Mouse (Mus musculus) heart, postnatal 0 days (tissue): ENCODE measurements around the gene Lactbl1. TPM values are rescaled to one million over a fixed set of nuclear protein-coding genes. Genes with fewer than 3 reads are reported as not detected.

Experiments used
- ATAC-seq: fragments of 200-750 bp; cut with Nextera tagmentation; 2 replicates; pipeline ENCODE4 v1.8.0; 2017; ENCODE audit warnings: low read depth, moderate number of reproducible peaks, moderate library complexity; ENCODE audit not compliant: insufficient read depth
- DNase-seq: peaks from one replicate; pipeline ENCODE4 v3.0.0-alpha.2; 2016; ENCODE audit warnings: low spot score
- H3K27ac ChIP-seq: fragments of 300-500 bp; sonication (generic); 2 replicates; pipeline ENCODE4 v1.5.1; 2014; ENCODE audit warnings: low read depth, mild to moderate bottlenecking
- H3K27me3 ChIP-seq: fragments of 300-500 bp; sonication (generic); 2 replicates; pipeline ENCODE4 v1.6.1; 2014; ENCODE audit warnings: low read length, mixed read lengths; ENCODE audit not compliant: control insufficient read depth, insufficient read depth
- H3K36me3 ChIP-seq: fragments of 300-500 bp; sonication (generic); replicated peaks from 2 replicates; pipeline ENCODE4 v1.6.1; 2014; ENCODE audit warnings: low read length, mixed read lengths; ENCODE audit not compliant: control insufficient read depth, insufficient read depth
- H3K4me1 ChIP-seq: fragments of 300-500 bp; sonication (generic); 2 replicates; pipeline ENCODE4 v1.6.1; 2014; ENCODE audit warnings: antibody characterized with exemption; ENCODE audit not compliant: control insufficient read depth, insufficient read depth
- H3K4me2 ChIP-seq: fragments of 300-500 bp; sonication (generic); 2 replicates; pipeline ENCODE4 v1.6.1; 2014; ENCODE audit warnings: low read depth, mild to moderate bottlenecking, low read length, moderate library complexity
- H3K4me3 ChIP-seq: fragments of 300-500 bp; sonication (generic); 2 replicates; pipeline ENCODE4 v1.5.1; 2014; ENCODE audit warnings: low read depth, low read length
- H3K9ac ChIP-seq: fragments of 300-500 bp; sonication (generic); replicated peaks from 2 replicates; pipeline ENCODE4 v1.6.1; 2014; ENCODE audit warnings: low read depth, low read length, mixed read lengths
- H3K9me3 ChIP-seq: fragments of 300-500 bp; sonication (generic); replicated peaks from 2 replicates; pipeline ENCODE4 v1.6.1; 2016; ENCODE audit warnings: low read length; ENCODE audit not compliant: control insufficient read depth
- CTCF ChIP-seq: IDR thresholded peaks from 2 replicates; pipeline ENCODE4 v1.5.1; 2016; ENCODE audit warnings: antibody characterized with exemption, control low read depth, low read depth
- EP300 ChIP-seq: IDR thresholded peaks from 2 replicates; pipeline ENCODE4 v1.6.1; 2016; ENCODE audit warnings: antibody characterized with exemption, low read depth
- WGBS: fragments of 180-500 bp; shearing (Covaris S2); extraction: QIAGEN DNeasy Blood & Tissue Kit; methylation state at CpG from one replicate; pipeline ENCODE4 v1.1.7; 2014; 5-methylcytosine and 5-hydroxymethylcytosine counted together
- polyA plus RNA-seq: library from polyadenylated mRNA; unstranded; fragments of >200 nt; fragmentation: Nextera tagmentation; extraction: Ambion mirVana; gene quantifications from 2 replicates; pipeline ENCODE4 v1.2.1, GENCODE M21; 2015
- total RNA-seq: library from RNA; depleted of rRNA; stranded (reverse); fragments of >200 nt; gene quantifications from 2 replicates; pipeline ENCODE4 v1.2.3, GENCODE M21; 2014; ENCODE audit warnings: low replicate concordance

Lactbl1 gene
- total and polyA plus RNA-seq, 2 experiments from 2014 or later, result not detected

GRCm38 (mm10) chr4:136672335-136673090, 50.1 kb downstream of the Lactbl1 start:
- Histone ChIP-seq H3K4me2 (no peak overlapping the region), H3K9ac (no peak overlapping the region), H3K27me3 (peaks cover 14% of the 10 kb centered on the region), H3K27ac (no peak overlapping the region), H3K4me1 (no peaks in the 10 kb centered on the region), H3K9me3 (no peaks in the 10 kb centered on the region), H3K4me3 (no peak overlapping the region), H3K36me3 (no peaks in the 10 kb centered on the region)
- 86% methylated on average over 19 of the region's 19 CpGs for WGBS
- ATAC-seq (no peak), DNase-seq (no peak)
- TF ChIP-seq CTCF, result no peak
- TF ChIP-seq EP300, result no peak

GRCm38 (mm10) chr4:136675439-136675838, 53.0 kb downstream of the Lactbl1 start:
- no peak overlapping the region for H3K9ac ChIP-seq
- H3K4me2 ChIP-seq, result no peak overlapping the region
- H3K4me1 ChIP-seq, result no peaks in the 10 kb centered on the region
- peaks cover 14% of the 10 kb centered on the region for H3K27me3 ChIP-seq
- H3K36me3 ChIP-seq, result no peaks in the 10 kb centered on the region
- no peaks in the 10 kb centered on the region for H3K9me3 ChIP-seq
- WGBS, result 90% methylated on average over 9 of the region's 9 CpGs
- DNase-seq (no peak), ATAC-seq (no peak)
- H3K4me3 ChIP-seq, result no peak overlapping the region
- no peak for TF ChIP-seq EP300
- TF ChIP-seq CTCF, result no peak
- H3K27ac ChIP-seq, result no peak overlapping the region

- no peak overlapping the region for H3K4me2 ChIP-seq
These were observed 56.1 kb downstream of the Lactbl1 start for GRCm38 (mm10) chr4:136678480-136678879.

GRCm38 (mm10) chr4:136679221-136679620, 56.8 kb downstream of the Lactbl1 start:
- H3K4me3 ChIP-seq, result no peak overlapping the region
- no peaks in the 10 kb centered on the region for H3K4me1 ChIP-seq
- no peaks in the 10 kb centered on the region for H3K36me3 ChIP-seq
- no peak overlapping the region for H3K9ac ChIP-seq
- DNase-seq, result no peak
- no peak for TF ChIP-seq CTCF
- no peak for TF ChIP-seq EP300
- WGBS, result 47% methylated on average over 8 of the region's 8 CpGs
- ATAC-seq, result no peak
- no peak overlapping the region for H3K4me2 ChIP-seq
- H3K27ac ChIP-seq, result no peak overlapping the region
- peaks cover 23% of the 10 kb centered on the region for H3K27me3 ChIP-seq
- H3K9me3 ChIP-seq, result no peaks in the 10 kb centered on the region

More at GRCm38 (mm10) chr4:136678480-136678879, 56.1 kb downstream of the Lactbl1 start:
- Histone ChIP-seq H3K9ac (no peak overlapping the region), H3K4me3 (no peak overlapping the region), H3K36me3 (no peaks in the 10 kb centered on the region), H3K27me3 (peaks cover 23% of the 10 kb centered on the region), H3K27ac (no peak overlapping the region), H3K9me3 (no peaks in the 10 kb centered on the region), H3K4me1 (no peaks in the 10 kb centered on the region)
- DNase-seq (peak; percentile 48), ATAC-seq (peak; percentile 51; the same call in 1 of the 2 replicates)
- WGBS, result 2% methylated on average over 3 of the region's 3 CpGs
- TF ChIP-seq EP300, result no peak
- peak; percentile 99 for TF ChIP-seq CTCF

GRCm38 (mm10) chr4:136680641-136681040, 58.2 kb downstream of the Lactbl1 start:
- TF ChIP-seq EP300 (no peak), CTCF (no peak)
- ATAC-seq (no peak), DNase-seq (no peak)
- 81% methylated on average over 14 of the region's 14 CpGs for WGBS
- H3K9me3 ChIP-seq, result no peaks in the 10 kb centered on the region
- H3K27ac ChIP-seq, result no peak overlapping the region
- peaks cover 26% of the 10 kb centered on the region for H3K27me3 ChIP-seq
- no peak overlapping the region for H3K4me2 ChIP-seq
- no peak overlapping the region for H3K9ac ChIP-seq
- no peak overlapping the region for H3K4me3 ChIP-seq
- H3K4me1 ChIP-seq, result no peaks in the 10 kb centered on the region
- H3K36me3 ChIP-seq, result no peaks in the 10 kb centered on the region
